8 mouse cellular contexts compared by ENCODE assay signal in the genomic region with DNA sequence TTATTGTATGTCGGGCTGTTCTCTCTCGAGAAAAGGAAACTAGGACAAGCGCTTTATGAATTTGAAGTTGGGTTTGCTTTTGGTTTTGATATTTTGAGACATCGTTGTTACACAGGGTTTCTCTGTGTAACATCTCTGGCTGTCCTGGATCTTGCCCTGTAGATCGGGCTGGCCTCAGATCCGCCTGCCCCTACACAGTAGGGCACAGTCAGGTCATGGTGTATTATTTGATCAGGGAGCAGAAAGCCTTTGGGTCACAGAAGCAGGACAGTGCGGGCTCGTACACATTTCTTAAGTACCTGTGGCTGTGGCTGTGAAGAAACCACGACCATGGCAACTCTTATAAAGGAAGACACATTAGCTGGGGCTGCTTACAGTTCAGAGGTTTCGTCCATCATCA. TPM values are rescaled to one million over a fixed set of nuclear protein-coding genes. Genes with fewer than 3 reads are reported as not detected.
DNase-seq lines count a peak whose midpoint lies in the region; ATAC-seq and TF ChIP-seq lines count a peak whose summit lies in the region.

No protein-coding gene starts in this region.

- H3K4me1 ChIP-seq in embryonic facial prominence, embryonic 11.5 days (ENCODE audit: control insufficient read depth, insufficient read depth, low read length) = peaks cover 2% of the 10 kb centered on the region; the same call in 1 of the 2 replicates
- H3K4me1 ChIP-seq in intestine, embryonic 14.5 days (replicated peaks; ENCODE audit: control insufficient read depth, insufficient read depth, low read length) = peaks cover 13% of the 10 kb centered on the region
- peaks cover 17% of the 10 kb centered on the region for H3K4me1 ChIP-seq in neural tube, embryonic 12.5 days

- peak overlapping the region; percentile 68 for H3K4me2 ChIP-seq in embryonic facial prominence, embryonic 11.5 days (ENCODE audit: low read depth, low read length)
- peak overlapping the region; percentile 88 for H3K4me2 ChIP-seq in intestine, embryonic 14.5 days (ENCODE audit: low read length)
- peak overlapping the region; percentile 76 for H3K4me2 ChIP-seq in neural tube, embryonic 12.5 days (replicated peaks)

- no peak for ATAC-seq in embryonic facial prominence, embryonic 11.5 days (replicated peaks; ENCODE audit: insufficient number of reproducible peaks, low FRiP score, low TSS enrichment, low read depth)
- no peak; the same call in 1 of the 2 replicates for ATAC-seq in intestine, embryonic 14.5 days (replicated peaks; ENCODE audit: low FRiP score, low TSS enrichment, low read depth)
- ATAC-seq in neural tube, embryonic 12.5 days (ENCODE audit: low FRiP score, low read depth) = no peak
- no peak for ATAC-seq in frontal cortex, adult (ENCODE audit: low TSS enrichment)

- 28% methylated on average over 10 of the region's 10 CpGs for WGBS in embryonic facial prominence, embryonic 11.5 days
- WGBS in intestine, embryonic 14.5 days = 23% methylated on average over 10 of the region's 10 CpGs
- 30% methylated on average over 10 of the region's 10 CpGs for WGBS in neural tube, embryonic 12.5 days

- H3K27me3 ChIP-seq in embryonic facial prominence, embryonic 11.5 days (ENCODE audit: control insufficient read depth, insufficient read depth, low read length) = no peaks in the 10 kb centered on the region
- H3K27me3 ChIP-seq in intestine, embryonic 14.5 days (replicated peaks; ENCODE audit: control insufficient read depth, insufficient read depth, low read length) = no peaks in the 10 kb centered on the region
- no peaks in the 10 kb centered on the region for H3K27me3 ChIP-seq in neural tube, embryonic 12.5 days (replicated peaks)

- H3K9ac ChIP-seq in embryonic facial prominence, embryonic 11.5 days (replicated peaks; ENCODE audit: low read length) = peak overlapping the region; percentile 92
- peak overlapping the region; percentile 83 for H3K9ac ChIP-seq in intestine, embryonic 14.5 days (ENCODE audit: low read length)
- H3K9ac ChIP-seq in neural tube, embryonic 12.5 days = peak overlapping the region; percentile 93

- DNase-seq in left cerebral cortex, adult 2 months (ENCODE audit: extremely low spot score in 1 of 2, low spot score in 2 of 2) = no peak
- no peak for DNase-seq in left cerebral cortex, postnatal 25 days (ENCODE audit: low spot score in 2 of 2)
- DNase-seq in embryonic facial prominence, embryonic 11.5 days (ENCODE audit: low spot score) = no peak
- no peak for DNase-seq in intestine, embryonic 14.5 days (ENCODE audit: low spot score)
- no peak for DNase-seq in ovary, postnatal 14 days (ENCODE audit: low spot score)
- DNase-seq in adrenal gland, adult 18-20 months (ENCODE audit: low spot score in 2 of 2) = no peak

- H3K9me3 ChIP-seq in embryonic facial prominence, embryonic 11.5 days (replicated peaks; ENCODE audit: control insufficient read depth, low read length) = no peaks in the 10 kb centered on the region
- no peaks in the 10 kb centered on the region for H3K9me3 ChIP-seq in intestine, embryonic 14.5 days (ENCODE audit: control insufficient read depth, low read length)
- H3K9me3 ChIP-seq in neural tube, embryonic 12.5 days = no peaks in the 10 kb centered on the region

- peaks cover 2% of the 10 kb centered on the region for H3K36me3 ChIP-seq in embryonic facial prominence, embryonic 11.5 days (replicated peaks; ENCODE audit: control insufficient read depth, insufficient read depth, low read depth, low read length)
- H3K36me3 ChIP-seq in intestine, embryonic 14.5 days (ENCODE audit: control insufficient read depth, insufficient read depth, low read length) = peaks cover 35% of the 10 kb centered on the region
- H3K36me3 ChIP-seq in neural tube, embryonic 12.5 days = peaks cover 31% of the 10 kb centered on the region

- H3K4me3 ChIP-seq in left cerebral cortex, adult 2 months = peak overlapping the region; percentile 94
- peak overlapping the region; percentile 88 for H3K4me3 ChIP-seq in embryonic facial prominence, embryonic 11.5 days (ENCODE audit: low read depth, low read length)
- peak overlapping the region; percentile 92 for H3K4me3 ChIP-seq in intestine, embryonic 14.5 days (ENCODE audit: low read depth, low read length)
- peak overlapping the region; percentile 92 for H3K4me3 ChIP-seq in neural tube, embryonic 12.5 days

- no peak overlapping the region for H3K27ac ChIP-seq in left cerebral cortex, adult 2 months
- no peak overlapping the region for H3K27ac ChIP-seq in embryonic facial prominence, embryonic 11.5 days (replicated peaks; ENCODE audit: low read depth, low read length)
- H3K27ac ChIP-seq in intestine, embryonic 14.5 days (ENCODE audit: low read depth) = peak overlapping the region; percentile 73; the same call in 1 of the 2 replicates
- H3K27ac ChIP-seq in neural tube, embryonic 12.5 days = no peak overlapping the region

- TF ChIP-seq CTCF in left cerebral cortex, adult 2 months (IDR thresholded peaks at IDR 0.05) = no peak

- intact Hi-C loops in left cerebral cortex, adult 2 months (cut with DNase I) = loop anchor here (1.0 to 10.0 kb wide), 5 partner anchors 49 to 780 kb away; no protein-coding TSS in a partner anchor
- intact Hi-C loops in left cerebral cortex, postnatal 25 days (cut with DNase I) = loop anchor here (1.0 to 10.0 kb wide), 5 partner anchors 50 to 780 kb away; partner anchors contain the start of genes Dnajc2 and Psmc2

RNA-seq across cellular contexts. Expression of gene Pmpcb, which starts 0.7 kb away (rescaled TPM):
- total RNA-seq in left cerebral cortex, adult 2 months (2021) = 10 to 100 TPM; 66.8 to 68.7 TPM
- total RNA-seq in left cerebral cortex, postnatal 25 days (2021) = 10 to 100 TPM; 68.0 to 71.4 TPM
- 101 and 108 TPM in 2 replicates for polyA plus RNA-seq in embryonic facial prominence, embryonic 11.5 days (2014; fragmentation: Nextera tagmentation; extraction: Ambion mirVana)
- 78.4 and 84.1 TPM in 2 replicates for polyA plus RNA-seq in intestine, embryonic 14.5 days (2014; fragmentation: Nextera tagmentation; extraction: Ambion mirVana)
- polyA plus RNA-seq in neural tube, embryonic 12.5 days (2016; fragmentation: Nextera tagmentation; extraction: Ambion mirVana) = 82.7 and 83.2 TPM in 2 replicates
- 100 to 1,000 TPM; 262 to 276 TPM for total RNA-seq in adrenal gland, adult 18-20 months (2021)

RNA-seq across cellular contexts. Expression of gene Napepld, which starts 36.4 kb away (rescaled TPM):
- 10 to 100 TPM; 13.5 to 15.5 TPM for total RNA-seq in left cerebral cortex, adult 2 months (2021)
- total RNA-seq in left cerebral cortex, postnatal 25 days (2021) = 10 to 100 TPM; 13.3 to 14.3 TPM
- polyA plus RNA-seq in embryonic facial prominence, embryonic 11.5 days (2014; fragmentation: Nextera tagmentation; extraction: Ambion mirVana) = 4.9 and 5.5 TPM in 2 replicates
- 4.2 and 5.1 TPM in 2 replicates for polyA plus RNA-seq in intestine, embryonic 14.5 days (2014; fragmentation: Nextera tagmentation; extraction: Ambion mirVana)
- 5.4 and 5.5 TPM in 2 replicates for polyA plus RNA-seq in neural tube, embryonic 12.5 days (2016; fragmentation: Nextera tagmentation; extraction: Ambion mirVana)
- 10 to 100 TPM in 1 of 2 experiments, 1 to 10 TPM in 1; 9.8 to 26.2 TPM for total RNA-seq in adrenal gland, adult 18-20 months (2021)

RNA-seq across cellular contexts. Expression of gene Dnajc2, which starts 47.4 kb away (rescaled TPM):
- total RNA-seq in left cerebral cortex, adult 2 months (2021) = 10 to 100 TPM; 34.4 to 34.9 TPM
- 10 to 100 TPM; 29.6 to 34.9 TPM for total RNA-seq in left cerebral cortex, postnatal 25 days (2021)
- 95.4 and 111 TPM in 2 replicates for polyA plus RNA-seq in embryonic facial prominence, embryonic 11.5 days (2014; fragmentation: Nextera tagmentation; extraction: Ambion mirVana)
- 80.0 and 85.5 TPM in 2 replicates for polyA plus RNA-seq in intestine, embryonic 14.5 days (2014; fragmentation: Nextera tagmentation; extraction: Ambion mirVana)
- polyA plus RNA-seq in neural tube, embryonic 12.5 days (2016; fragmentation: Nextera tagmentation; extraction: Ambion mirVana) = 83.2 and 84.6 TPM in 2 replicates
- total RNA-seq in adrenal gland, adult 18-20 months (2021) = 10 to 100 TPM; 28.2 to 30.0 TPM

RNA-seq across cellular contexts. Expression of gene Psmc2, which starts 47.5 kb away (rescaled TPM):
- 100 to 1,000 TPM; 105 to 113 TPM for total RNA-seq in left cerebral cortex, adult 2 months (2021)
- total RNA-seq in left cerebral cortex, postnatal 25 days (2021) = 100 to 1,000 TPM; 108 to 118 TPM
- 252 and 265 TPM in 2 replicates for polyA plus RNA-seq in embryonic facial prominence, embryonic 11.5 days (2014; fragmentation: Nextera tagmentation; extraction: Ambion mirVana)
- 165 and 173 TPM in 2 replicates for polyA plus RNA-seq in intestine, embryonic 14.5 days (2014; fragmentation: Nextera tagmentation; extraction: Ambion mirVana)
- 210 and 220 TPM in 2 replicates for polyA plus RNA-seq in neural tube, embryonic 12.5 days (2016; fragmentation: Nextera tagmentation; extraction: Ambion mirVana)
- 100 to 1,000 TPM; 144 to 150 TPM for total RNA-seq in adrenal gland, adult 18-20 months (2021)
